Mouse (Mus musculus) cerebellum, adult 9-11 months (tissue): ENCODE results near the gene Ggt6.
A peak's percentile ranks its signal among the peaks of the same experiment; 100 is the strongest.

Source experiments
- DNase-seq: peaks from one replicate; pipeline ENCODE4 v3.0.0; 2022

Ggt6 gene

DNA sequence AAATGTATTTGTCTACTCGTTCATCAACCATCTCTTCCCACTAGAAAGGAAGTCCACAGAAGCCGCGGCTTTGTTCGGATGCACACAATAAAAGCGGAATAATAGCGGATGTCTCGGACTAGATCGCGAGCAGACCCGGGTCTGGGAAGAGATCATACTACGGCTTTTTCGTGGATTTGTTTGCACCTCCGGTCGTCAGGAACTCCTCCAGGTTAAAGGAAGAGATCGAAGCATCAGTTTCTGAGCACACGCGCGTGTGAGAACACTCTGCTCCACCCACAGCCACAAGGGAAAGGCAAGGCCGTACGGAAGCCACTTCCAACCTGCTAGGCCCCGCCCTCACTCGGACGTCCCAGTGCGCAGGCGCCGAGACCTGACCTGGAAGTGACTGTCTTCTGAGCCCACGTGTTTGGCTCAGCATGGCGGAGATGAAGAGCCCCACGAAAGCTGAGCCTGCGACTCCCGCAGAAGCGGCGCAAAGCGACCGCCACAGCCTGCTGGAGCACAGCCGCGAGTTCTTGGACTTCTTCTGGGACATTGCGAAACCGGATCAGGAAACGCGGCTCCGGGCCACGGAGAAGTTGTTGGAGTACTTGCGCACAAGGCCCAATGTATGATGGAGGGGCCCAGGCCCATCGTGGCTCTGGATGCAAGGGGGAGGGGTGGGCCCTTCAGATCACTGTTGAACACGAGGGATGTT lies 5.8 kb downstream of the Ggt6 start, which contains the start of gene Mybbp1a:
Gene Mybbp1a, plus strand, starts transcription at position 391 of the 700 bp plus-strand sequence.
- peak; percentile 98 for DNase-seq

- DNase-seq = no peak
Measured at GRCm38 (mm10) chr11:72446311-72447105, 11.2 kb downstream of the Ggt6 start.

DNA sequence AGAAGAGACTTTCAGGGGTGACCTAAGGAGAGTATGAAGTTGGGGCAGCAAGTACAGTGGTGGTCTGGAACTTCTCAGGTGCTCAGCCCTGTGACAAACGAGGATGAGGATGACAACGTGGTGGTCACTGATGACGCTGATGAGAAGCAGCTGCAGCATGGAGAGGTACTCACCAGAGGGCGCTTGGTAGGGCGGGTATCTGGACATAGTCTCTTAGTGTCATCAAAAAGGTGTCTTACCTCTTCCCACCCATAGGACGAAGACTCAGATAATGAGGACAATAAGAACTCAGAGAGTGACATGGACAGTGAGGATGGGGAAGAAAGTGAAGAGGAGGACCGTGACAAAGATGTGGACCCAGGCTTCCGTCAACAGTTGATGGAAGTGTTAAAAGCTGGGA lies 12.1 kb downstream of the Ggt6 start:
- DNase-seq = no peak

DNA sequence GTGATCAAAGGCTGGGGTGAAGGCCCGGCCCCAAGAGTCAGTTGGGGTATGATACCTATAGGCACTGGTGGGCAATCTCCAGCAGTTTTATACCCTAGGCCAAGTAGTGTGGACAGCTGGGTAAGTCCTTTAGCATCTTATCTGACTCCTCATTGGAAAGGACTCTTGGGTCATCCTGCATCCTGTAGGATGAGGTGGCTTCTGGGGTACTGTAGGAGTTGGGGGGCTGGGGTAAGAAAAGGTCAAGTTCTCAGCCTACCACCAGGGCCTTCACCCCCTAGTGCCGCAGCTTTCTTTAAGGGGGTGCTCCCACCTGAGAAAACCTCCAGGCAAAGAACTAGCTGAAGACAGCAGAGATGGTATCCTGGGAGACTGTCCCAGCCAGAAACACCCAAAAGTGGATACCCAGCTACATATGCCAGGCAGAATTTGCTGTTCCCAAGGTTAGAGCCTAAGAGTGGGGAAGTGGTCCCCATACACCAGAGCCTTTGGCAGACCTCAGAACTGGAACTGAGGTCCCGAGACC lies 16.9 kb downstream of the Ggt6 start:
- DNase-seq = no peak

DNA sequence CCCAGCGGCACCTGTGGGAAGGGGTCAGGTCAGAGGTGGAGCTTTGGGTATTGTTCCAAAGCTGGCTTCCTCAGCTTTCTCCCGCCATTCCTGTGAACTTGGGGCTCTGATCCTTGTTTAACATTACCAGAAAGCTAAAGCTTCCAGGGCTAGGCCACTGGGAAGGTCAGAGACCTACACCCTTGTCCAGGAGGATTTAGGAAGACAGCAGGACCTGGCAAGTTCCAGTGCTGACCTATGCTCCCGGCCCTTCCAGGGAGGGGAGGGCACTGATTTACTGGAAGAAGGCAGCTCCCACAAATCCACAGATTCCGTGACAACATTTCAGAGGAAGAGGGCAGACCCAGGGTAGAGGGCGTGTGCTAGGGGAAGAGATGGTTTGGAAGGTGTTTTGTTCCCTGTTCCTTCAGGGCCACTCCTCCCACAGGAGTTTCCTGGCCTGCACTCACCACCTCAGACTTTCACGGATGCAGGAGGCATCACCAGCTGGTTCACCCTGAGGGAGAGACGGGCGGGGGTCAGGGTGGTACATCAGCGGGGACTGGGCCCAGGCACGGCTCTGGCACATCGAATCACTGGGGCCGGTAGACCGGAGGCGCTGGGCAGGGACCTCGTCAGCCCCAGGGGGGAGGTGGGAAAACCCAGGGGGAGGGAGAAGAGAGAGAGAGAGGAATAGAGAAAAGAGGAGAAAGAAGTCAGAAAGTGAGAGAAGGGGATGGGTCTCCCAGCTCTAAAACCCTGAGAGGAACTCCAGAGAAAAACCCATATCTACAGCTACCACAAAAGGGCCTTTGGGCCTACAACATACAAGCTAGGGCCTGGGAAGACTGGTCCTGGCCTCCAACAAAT lies 18.0 kb downstream of the Ggt6 start:
- DNase-seq = no peak

DNA sequence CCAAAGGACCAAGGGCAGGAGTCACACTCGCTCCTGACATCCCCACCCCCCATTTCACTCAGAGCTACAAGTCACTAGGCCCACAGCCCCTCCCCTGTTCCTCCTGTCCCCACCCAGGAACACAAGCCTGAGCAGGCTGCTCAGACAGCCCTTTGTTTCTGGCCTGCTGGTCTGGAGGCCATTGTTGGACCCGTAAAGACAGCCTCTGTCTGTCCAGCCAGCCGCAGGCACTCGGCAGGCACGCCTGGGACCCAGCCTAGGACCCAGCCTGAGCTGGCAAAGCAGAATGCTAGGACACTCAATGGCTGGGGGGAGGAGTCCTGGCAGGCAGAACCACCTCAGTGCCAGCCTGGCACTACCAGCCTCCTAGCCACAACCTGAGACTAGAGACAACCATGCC lies 20.4 kb downstream of the Ggt6 start:
- peak; percentile 60 for DNase-seq

DNA sequence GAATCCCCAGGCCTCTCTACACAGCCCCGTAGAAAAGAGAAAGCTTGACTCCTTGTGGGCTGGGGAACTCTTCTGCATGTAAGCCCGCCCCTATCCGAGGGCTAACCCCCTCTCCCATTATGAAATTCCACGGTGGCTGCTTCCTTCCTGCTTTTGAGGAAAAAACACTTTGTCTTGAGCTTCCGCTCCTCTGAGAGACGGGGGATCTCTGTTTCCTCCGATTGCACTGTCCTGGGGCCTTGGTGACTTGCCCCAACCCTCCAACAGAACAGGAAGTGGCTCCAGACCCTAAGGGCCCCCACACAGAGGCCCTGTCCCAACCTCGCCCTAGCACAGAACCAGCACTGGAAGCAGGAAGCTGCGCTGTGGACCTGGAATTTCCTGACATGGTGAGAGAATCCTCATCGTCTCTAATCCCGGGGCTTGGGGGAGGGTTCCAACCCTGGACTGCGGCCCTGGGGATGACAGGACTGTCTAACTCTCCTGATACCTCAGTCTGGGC lies 22.7 kb downstream of the Ggt6 start:
- no peak for DNase-seq

DNA sequence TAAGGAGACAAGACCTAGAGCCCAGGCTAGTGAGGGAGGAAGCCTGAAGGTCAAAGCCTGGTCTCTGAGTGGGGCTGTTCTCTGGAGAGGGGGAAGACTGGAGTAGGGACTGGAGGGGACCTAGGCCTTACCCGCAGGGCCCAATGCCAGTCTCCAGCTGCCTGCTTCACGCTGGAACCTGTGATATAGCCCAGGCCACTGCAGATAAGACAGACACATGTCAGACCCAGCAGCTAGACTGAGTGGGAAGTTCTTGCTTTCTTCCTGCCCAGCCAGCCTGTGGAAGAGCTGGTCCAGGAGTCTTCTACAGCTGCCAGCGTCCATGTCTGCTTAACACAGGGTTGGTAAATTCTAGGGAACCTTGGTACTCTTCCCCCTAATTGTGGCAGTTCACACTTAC lies 23.2 kb downstream of the Ggt6 start:
- DNase-seq = no peak

DNA sequence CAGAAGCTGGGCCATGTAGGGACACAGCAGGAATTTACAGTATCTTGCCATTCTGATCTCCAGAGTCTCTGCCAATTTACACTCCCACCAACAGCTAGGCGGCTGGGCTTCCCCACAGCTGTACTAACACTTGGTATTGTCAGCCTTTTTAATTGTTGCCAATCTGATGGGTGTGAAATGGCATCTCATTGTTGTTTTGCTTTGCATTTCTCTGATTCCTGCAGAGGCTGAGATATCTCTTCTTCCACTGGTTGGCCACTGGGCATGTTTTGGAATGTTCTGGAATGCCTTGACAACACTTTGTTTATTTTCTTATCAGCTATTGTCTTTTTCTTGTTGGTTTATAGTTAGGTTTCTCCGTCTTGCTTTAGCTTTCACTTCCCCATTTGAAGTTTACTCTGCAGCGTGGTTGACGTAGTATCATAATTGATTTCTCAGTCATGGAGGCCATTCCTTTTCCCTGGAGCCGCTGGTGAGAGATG lies 26.2 kb downstream of the Ggt6 start:
- DNase-seq = no peak

- no peak for DNase-seq
Measured at GRCm38 (mm10) chr11:72464821-72465220, 29.5 kb downstream of the Ggt6 start.

DNA sequence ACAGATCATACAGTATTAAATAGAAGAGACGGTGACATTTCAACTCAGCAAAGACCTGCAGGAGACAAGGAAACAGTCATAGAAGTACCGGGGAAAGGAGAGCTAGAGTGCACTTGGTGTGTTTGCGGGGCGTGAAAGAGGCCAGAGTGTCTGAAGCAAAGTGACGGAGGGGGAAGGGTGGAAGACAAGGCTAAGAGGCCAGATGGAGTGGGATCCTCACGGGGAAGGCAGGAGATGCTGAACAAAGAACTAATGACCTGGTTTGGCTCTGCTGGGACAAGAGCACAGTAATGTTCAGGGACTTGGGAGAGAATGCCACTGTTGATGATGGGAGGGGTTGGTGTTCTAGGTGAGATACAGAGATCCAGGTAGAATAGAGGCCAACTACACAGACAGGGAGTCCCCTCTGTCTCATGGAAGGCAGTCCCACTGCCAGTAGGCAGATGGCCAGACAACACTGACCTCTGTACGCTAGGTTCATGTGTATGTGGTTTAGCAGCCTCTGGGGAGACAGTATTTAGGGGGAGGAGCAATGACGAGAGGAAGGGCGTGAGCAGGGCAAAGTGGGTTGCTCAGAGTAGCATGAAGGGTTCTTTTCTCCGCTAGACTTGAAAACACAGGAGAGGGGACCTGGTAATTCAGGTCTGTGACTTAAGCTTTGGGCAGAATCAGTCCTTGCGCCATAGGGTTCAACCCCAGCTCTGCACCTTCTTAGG lies 30.8 kb downstream of the Ggt6 start:
- no peak for DNase-seq

DNA sequence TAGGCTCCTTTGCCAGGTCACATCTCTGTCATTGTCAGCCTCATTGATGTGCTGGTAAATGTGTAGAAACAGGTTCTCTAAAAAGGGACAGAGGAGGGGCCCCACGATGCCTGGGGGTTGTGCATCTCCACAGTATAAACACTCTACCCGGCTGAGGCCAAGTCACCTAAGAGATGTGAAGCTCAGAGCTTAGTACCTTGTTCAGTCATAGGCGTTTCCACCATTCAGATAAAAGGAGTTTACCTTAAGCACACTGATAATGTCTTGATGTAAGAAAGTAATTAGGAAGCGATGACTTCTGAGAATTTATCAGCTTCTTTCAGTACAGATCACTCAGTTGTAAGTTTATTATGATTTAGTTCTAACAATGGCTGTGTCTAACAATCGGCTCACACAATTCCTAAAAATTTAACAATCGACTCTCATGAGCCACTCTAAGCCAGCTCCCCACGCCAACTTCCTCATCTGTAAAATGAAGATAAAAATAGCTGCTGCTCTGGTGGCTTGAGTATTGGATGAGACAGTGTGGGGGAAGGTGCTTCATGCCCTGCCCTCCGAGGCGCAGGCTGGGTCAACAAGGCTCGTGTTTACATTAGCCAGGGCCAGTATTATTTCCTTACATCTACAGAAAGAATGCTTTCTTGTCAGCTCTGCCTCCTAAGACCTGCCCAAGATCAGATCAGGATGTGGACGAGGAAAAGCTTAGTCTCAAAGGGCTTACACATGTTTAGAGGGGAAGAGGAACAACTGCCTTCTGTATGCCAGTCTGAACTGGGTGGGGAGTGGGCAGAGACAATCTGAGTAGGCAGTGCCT lies 31.6 kb downstream of the Ggt6 start:
- DNase-seq = no peak

DNA sequence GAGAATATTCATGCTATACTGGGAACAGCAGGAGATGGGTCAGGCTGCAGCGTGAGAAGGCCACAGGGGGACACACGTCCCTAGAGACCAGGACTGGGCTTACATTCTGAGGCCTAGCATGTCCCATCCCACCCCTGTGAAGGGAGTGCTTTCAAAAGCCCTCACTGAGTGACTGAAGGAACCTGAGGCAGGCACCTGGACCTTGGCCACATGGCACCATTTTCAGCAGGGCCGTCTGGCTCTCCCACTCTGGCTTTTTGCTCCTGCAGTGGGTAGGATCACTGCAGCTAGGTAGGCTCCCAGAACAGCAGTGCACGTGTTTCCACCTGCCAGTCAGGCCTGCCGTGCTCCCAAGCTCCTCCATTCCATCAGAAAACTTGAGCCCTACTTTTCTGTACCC lies 33.2 kb downstream of the Ggt6 start:
- DNase-seq = no peak

- DNase-seq = no peak
Measured at GRCm38 (mm10) chr11:72469217-72469616, 33.9 kb downstream of the Ggt6 start.

DNA sequence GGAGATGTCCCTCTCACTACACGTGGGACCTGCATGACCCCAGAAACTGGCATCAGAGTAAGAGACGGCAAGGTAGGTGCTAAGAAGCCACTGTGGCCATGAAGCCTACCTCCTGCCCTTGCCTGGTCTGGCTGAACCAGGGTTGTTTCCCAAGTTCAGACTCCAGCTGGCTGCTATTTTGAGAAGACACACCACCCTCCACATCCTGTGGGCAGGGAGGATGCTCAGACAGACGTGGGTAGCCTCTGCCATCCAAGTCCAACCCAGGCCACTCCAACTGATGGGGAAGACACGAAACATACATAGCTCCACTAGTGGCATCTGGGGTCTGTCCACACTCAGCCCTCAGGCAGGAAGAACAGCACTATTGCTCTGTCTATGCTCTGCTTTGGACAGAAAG lies 34.7 kb downstream of the Ggt6 start:
- DNase-seq = no peak

- DNase-seq = no peak
Measured at GRCm38 (mm10) chr11:72471381-72471780, 36.1 kb downstream of the Ggt6 start.

DNA sequence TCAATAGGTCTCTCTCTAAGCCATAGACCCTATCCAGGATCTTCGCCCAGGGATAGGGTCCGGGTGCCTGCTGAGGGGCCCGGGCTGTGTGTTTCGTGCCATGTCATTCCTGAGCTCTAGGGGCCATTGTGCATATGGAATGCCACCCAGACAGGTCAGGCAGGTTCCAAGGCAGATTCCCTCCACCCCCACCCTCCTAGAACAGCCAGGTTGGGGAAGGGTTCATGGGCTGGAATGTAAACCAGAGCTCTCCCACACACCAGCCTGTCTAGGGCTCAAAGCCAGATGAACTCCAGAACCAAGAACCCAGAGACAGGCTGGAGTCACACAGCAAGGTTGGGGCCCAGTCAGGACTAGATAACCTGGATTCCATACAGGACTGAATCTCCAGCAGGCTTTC lies 38.2 kb downstream of the Ggt6 start:
- no peak for DNase-seq

DNA sequence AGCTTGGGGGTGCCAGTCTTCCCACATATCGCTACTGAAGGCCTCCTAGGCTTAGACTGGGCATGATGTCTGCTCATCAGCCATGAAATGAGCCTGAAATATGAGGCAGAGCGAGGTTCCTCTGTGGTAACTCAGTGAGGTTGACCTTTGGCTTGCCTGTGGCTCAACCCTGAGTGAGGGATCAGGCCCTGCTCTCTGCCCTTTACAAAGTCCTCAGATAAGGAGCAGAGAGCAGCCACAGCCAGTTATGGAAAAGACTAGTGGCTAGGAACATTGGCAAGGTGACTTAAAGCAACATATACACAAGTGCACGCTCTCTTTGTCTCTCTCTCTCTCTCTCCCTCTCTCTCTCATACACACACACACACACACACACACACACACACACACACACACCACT lies 39.6 kb downstream of the Ggt6 start:
- DNase-seq = no peak

GRCm38 (mm10) chr11:72475408-72475807 lies 40.1 kb downstream of the Ggt6 start:
- no peak for DNase-seq

- DNase-seq = no peak
Measured at GRCm38 (mm10) chr11:72476074-72476625, 40.8 kb downstream of the Ggt6 start.

GRCm38 (mm10) chr11:72477182-72477581 lies 41.9 kb downstream of the Ggt6 start:
- no peak for DNase-seq
